Mouse (Mus musculus) forebrain, embryonic 16.5 days (tissue): ENCODE data around the gene Gsx2. TPM values are rescaled to one million over a fixed set of nuclear protein-coding genes. Genes with fewer than 3 reads are reported as not detected.

Source experiments
- polyA plus RNA-seq: library from polyadenylated mRNA; unstranded; fragments of >200 nt; fragmentation: Nextera tagmentation; extraction: Ambion mirVana; gene quantifications from 2 replicates; pipeline ENCODE4 v1.2.1, GENCODE M21; 2015

The Gsx2 gene
- polyA plus RNA-seq, 1 experiment from 2014 or later, result 3.3 TPM

Other genes with a start within 250 kb of the Gsx2 start
- gene Chic2, start 30.8 kb upstream of the Gsx2 start, polyA plus RNA-seq, result 26.9 and 31.6 TPM in 2 replicates
- gene Pdgfra, start 76.7 kb downstream of the Gsx2 start, polyA plus RNA-seq, result 11.3 and 12.1 TPM in 2 replicates